Mouse (Mus musculus) heart, adult 2 months (tissue): ENCODE measurements around the gene H13. TPM values are rescaled to one million over a fixed set of nuclear protein-coding genes. Genes with fewer than 3 reads are reported as not detected.
A peak's percentile ranks its signal among the peaks of the same experiment; 100 is the strongest.

ENCODE experiments used
- DNase-seq, 2 experiments: peaks; one replicate each; pipeline ENCODE4 v3.0.0; 2021
- H3K27ac ChIP-seq: fragments of 200-600 bp; 2 replicates; pipeline ENCODE4 v1.8.1; 2022
- H3K27me3 ChIP-seq: fragments of 200-500 bp; 2 replicates; pipeline ENCODE4 v1.6.1; 2012; ENCODE audit warnings: mild to moderate bottlenecking, low read length, inconsistent platforms, mixed read lengths; ENCODE audit not compliant: control insufficient read depth, insufficient read depth
- H3K36me3 ChIP-seq: fragments of 200-500 bp; 2 replicates; pipeline ENCODE4 v1.6.1; 2012; ENCODE audit warnings: low read length, inconsistent platforms; ENCODE audit not compliant: control insufficient read depth, insufficient read depth
- H3K4me1 ChIP-seq: fragments of 200-500 bp; 2 replicates; pipeline ENCODE4 v1.6.1; 2011; ENCODE audit warnings: low read length; ENCODE audit not compliant: control insufficient read depth, insufficient read depth
- H3K4me3 ChIP-seq: fragments of 200-600 bp; 2 replicates; pipeline ENCODE4 v1.8.1; 2022
- H3K79me2 ChIP-seq: fragments of 200-500 bp; replicated peaks from 2 replicates; pipeline ENCODE4 v1.6.1; 2012; ENCODE audit warnings: mild to moderate bottlenecking, inconsistent platforms, low read length, moderate library complexity, mixed read lengths; ENCODE audit not compliant: control insufficient read depth, insufficient read depth
- H3K9ac ChIP-seq: fragments of 200-500 bp; 2 replicates; pipeline ENCODE4 v1.6.1; 2012; ENCODE audit warnings: low read depth, mild to moderate bottlenecking, control low read depth, inconsistent platforms, low read length, mixed read lengths
- CTCF ChIP-seq: fragments of 200-600 bp; IDR thresholded peaks from 2 replicates; pipeline ENCODE4 v1.8.1; 2022; ENCODE audit warnings: antibody characterized with exemption, mild to moderate bottlenecking, moderate library complexity
- EP300 ChIP-seq: fragments of 200-500 bp; IDR thresholded peaks from 2 replicates; pipeline ENCODE4 v1.6.1; 2011; ENCODE audit warnings: low read depth, low read length, control low read depth; ENCODE audit not compliant: insufficient read depth
- POLR2A ChIP-seq: fragments of 200-500 bp; IDR thresholded peaks from 2 replicates; pipeline ENCODE4 v1.6.1; 2011; ENCODE audit warnings: mild to moderate bottlenecking, low read depth, low read length, control low read depth; ENCODE audit not compliant: insufficient read depth
- WGBS: fragments of 180-500 bp; shearing (Covaris S2); methylation state at CpG from one replicate; pipeline ENCODE4 v1.1.7; 2018; 5-methylcytosine and 5-hydroxymethylcytosine counted together
- intact Hi-C: fragments of 180-260 bp; cut with DNase I; formaldehyde crosslinking; loops from one replicate; pipeline ENCODE4 v1.15.1; 2025
- polyA plus RNA-seq: library from polyadenylated mRNA; depleted of rRNA; stranded (reverse); fragments of >200 nt; gene quantifications from 2 replicates; pipeline ENCODE4 v1.2.3, GENCODE M21; 2012
- total RNA-seq, 2 experiments: library from RNA; stranded (reverse); gene quantifications; 2 replicates each; pipeline ENCODE4 v1.2.3; 2021

H13 gene
- total and polyA plus RNA-seq, 3 experiments: 33.9 to 43.5 (median 37.6) TPM

DNA sequence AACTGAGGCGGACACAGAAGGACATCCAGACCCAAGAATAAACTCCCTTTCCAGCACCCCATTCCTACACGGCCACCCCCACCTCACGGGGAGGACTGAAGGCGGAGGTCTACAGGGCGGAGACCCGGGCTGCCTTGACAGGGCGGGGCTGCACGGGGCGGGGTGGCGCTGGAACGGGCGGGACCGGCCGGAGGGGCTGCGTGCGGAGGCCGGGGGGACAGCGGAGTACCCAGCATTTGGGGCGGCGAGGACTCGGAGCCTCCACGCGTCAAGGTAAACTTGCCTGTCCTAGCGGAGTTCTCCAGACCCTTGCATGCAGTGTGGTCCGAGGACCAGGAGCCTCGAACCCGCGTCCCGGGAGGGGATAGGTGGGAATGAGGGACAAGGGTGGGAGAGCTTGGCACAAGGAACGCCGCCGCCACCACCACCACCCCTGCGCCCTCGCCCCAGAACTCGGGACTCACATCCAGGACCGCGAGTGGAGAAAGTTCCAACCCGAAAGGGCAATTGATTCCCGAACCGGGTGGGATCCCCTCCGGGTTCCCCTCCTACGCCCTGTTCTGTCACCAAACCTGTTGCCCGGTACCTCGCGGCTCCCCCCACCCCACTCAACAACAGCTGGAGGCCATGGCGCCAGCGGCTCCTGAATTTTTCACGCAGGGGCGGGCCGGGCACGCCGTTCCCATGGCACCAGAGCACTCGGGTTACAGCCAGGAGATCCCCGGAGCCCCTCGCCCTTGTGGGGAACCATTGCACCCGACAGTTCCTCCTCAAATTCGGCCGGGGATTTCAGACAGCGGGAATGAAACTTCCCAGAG, 42.3 kb upstream of the H13 start, which contains the start of gene Rem1:
TSS of gene Rem1 (plus strand) at position 178 of the 818 bp plus-strand sequence.
- Histone ChIP-seq H3K79me2 (no peaks in the 10 kb centered on the region), H3K4me1 (no peaks in the 10 kb centered on the region), H3K9ac (peak within 1 kb of the TSS; percentile 76), H3K36me3 (no peaks in the 10 kb centered on the region), H3K27ac (peak within 1 kb of the TSS; percentile 75), H3K27me3 (peaks cover 3% of the 10 kb centered on the region; the same call in 1 of the 2 replicates), H3K4me3 (peak within 1 kb of the TSS; percentile 50)
- intact Hi-C loops: no loop called here
- WGBS: 2% methylated on average over 59 of the region's 59 CpGs
- TF ChIP-seq EP300: no peak
- 0 out of 2 replicates have a peak, but pooled peaks have one; percentile 54 for TF ChIP-seq POLR2A
- peak; percentile 67 to 73 for DNase-seq

DNA sequence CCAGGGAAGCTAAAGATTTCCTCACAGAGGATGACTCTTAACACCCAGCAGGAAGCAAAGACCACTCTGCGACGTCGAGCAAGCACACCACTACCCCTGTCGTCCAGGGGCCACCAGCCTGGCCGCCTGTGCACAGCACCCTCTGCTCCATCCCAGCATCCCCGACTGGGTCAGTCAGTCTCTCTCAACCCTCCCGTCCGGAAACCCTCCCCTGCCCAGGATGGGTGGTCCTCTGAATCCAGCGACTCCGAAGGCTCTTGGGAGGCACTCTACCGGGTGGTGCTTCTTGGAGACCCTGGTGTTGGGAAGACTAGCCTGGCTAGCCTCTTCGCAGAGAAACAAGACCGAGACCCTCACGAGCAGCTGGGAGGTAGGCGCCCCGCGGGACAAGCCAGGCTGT, 41.2 kb upstream of the H13 start:
- Histone ChIP-seq H3K27me3 (peaks cover 3% of the 10 kb centered on the region; the same call in 1 of the 2 replicates), H3K27ac (peak overlapping the region; percentile 75), H3K4me3 (peak overlapping the region; percentile 23), H3K4me1 (no peaks in the 10 kb centered on the region), H3K36me3 (no peaks in the 10 kb centered on the region), H3K79me2 (no peaks in the 10 kb centered on the region), H3K9ac (peak overlapping the region; percentile 76)
- 51% methylated on average over 17 of the region's 17 CpGs for WGBS
- TF ChIP-seq EP300 (no peak), POLR2A (no peak), CTCF (no peak)
- peak in 1 of 2 experiments; percentile 53 for DNase-seq
- intact Hi-C loops: no loop called here

DNA sequence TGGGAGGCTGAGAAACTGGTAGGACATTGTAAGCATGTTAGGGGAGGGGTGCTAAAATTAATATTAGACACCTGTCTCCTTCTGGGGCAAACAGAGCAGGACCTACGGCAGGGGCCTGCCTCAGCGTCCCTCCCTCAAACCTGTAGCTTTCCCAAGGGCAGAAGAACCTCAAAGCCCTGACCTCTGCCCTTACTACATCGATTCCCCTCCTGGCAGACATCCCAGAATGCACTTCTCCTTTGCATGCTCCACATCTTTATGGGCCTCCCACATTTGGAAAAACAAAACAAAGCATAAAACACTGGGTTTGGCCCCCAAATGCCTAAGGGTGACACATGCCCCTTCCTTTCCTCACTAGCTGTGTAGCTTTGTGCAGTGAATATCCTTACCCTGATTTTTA, 40.0 kb upstream of the H13 start:
- H3K4me3 ChIP-seq: no peak overlapping the region; the same call in 1 of the 2 replicates
- no peak overlapping the region; the same call in 1 of the 2 replicates for H3K27ac ChIP-seq
- H3K27me3 ChIP-seq: peaks cover 3% of the 10 kb centered on the region; the same call in 1 of the 2 replicates
- no peaks in the 10 kb centered on the region for H3K79me2 ChIP-seq
- DNase-seq: no peak
- peak overlapping the region; percentile 1 for H3K9ac ChIP-seq
- 51% methylated on average over 3 of the region's 3 CpGs for whole genome bisulfite sequencing
- peaks cover 2% of the 10 kb centered on the region; the same call in 1 of the 2 replicates for H3K4me1 ChIP-seq
- no peak for TF ChIP-seq POLR2A
- no peak for TF ChIP-seq EP300
- TF ChIP-seq CTCF: no peak
- no peaks in the 10 kb centered on the region for H3K36me3 ChIP-seq
- intact Hi-C loops: no loop called here

DNA sequence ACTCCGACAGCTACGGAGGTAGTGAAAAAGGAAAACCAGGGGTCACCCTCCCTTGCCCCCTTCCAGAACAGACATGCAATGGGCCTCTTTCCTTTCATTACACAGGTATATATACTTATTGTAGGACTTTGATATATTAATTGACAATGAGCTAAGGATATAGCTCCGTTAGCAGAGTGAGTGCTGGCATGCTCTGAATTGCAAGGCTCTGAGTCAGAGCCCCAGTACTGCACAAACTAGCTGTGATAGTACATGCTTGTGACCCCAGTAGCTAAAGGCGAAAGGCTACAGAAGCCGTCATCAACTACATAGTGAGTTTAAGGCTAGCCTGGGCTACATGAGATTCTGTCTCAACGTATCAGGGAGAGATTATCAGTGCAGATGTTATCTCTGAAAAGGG, 39.4 kb upstream of the H13 start:
- Histone ChIP-seq H3K27me3 (peaks cover 3% of the 10 kb centered on the region; the same call in 1 of the 2 replicates), H3K4me3 (no peak overlapping the region; the same call in 1 of the 2 replicates), H3K27ac (no peak overlapping the region; the same call in 1 of the 2 replicates), H3K79me2 (no peaks in the 10 kb centered on the region), H3K9ac (no peak overlapping the region), H3K36me3 (no peaks in the 10 kb centered on the region), H3K4me1 (peaks cover 2% of the 10 kb centered on the region; the same call in 1 of the 2 replicates)
- no peak for DNase-seq
- WGBS: 73% methylated on average over 6 of the region's 6 CpGs
- intact Hi-C loops: no loop called here
- TF ChIP-seq EP300: no peak
- TF ChIP-seq CTCF: no peak
- TF ChIP-seq POLR2A: no peak

DNA sequence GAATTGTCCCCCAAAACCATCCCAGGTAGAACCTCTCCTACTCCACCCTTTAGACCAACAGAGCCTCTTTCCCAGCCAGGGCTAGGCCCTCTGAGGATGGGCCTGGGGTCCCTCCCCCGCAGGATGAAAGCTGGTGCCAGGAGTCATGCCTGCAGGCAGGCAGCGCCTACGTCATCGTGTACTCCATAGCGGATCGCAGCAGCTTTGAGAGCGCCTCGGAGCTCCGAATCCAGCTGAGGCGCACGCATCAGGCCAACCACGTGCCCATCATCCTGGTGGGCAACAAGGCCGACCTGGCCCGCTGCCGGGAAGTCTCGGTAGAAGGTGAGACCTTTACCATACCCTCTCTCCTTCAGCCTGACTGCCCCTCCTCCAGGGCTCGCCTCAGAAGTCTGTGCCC, 35.9 kb upstream of the H13 start:
- Histone ChIP-seq H3K4me3 (no peak overlapping the region), H3K79me2 (no peaks in the 10 kb centered on the region), H3K9ac (peak overlapping the region; percentile 4; the same call in 1 of the 2 replicates), H3K36me3 (no peaks in the 10 kb centered on the region), H3K27ac (peak overlapping the region; percentile 18), H3K27me3 (no peaks in the 10 kb centered on the region), H3K4me1 (peaks cover 4% of the 10 kb centered on the region)
- WGBS: 24% methylated on average over 17 of the region's 17 CpGs
- no peak for TF ChIP-seq POLR2A
- TF ChIP-seq EP300: no peak
- TF ChIP-seq CTCF: no peak
- no peak for DNase-seq
- intact Hi-C loops: no loop called here

DNA sequence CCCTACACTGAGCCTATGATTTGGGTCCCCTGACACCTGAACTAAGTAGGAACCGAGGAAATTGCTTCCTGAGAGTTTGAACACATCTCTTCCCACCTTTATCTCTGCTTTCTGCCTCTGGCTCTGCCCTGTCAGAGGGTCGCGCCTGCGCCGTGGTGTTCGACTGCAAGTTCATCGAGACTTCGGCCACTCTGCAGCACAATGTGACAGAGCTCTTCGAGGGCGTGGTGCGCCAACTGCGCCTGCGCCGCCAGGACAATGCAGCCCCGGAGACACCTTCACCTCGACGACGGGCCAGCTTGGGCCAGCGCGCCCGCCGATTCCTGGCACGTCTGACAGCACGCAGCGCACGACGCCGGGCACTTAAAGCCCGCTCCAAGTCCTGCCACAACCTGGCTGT, 35.0 kb upstream of the H13 start:
- H3K79me2 ChIP-seq: no peaks in the 10 kb centered on the region
- H3K27me3 ChIP-seq: no peaks in the 10 kb centered on the region
- no peak overlapping the region for H3K4me3 ChIP-seq
- H3K27ac ChIP-seq: peak overlapping the region; percentile 3; the same call in 1 of the 2 replicates
- intact Hi-C loops: no loop called here
- H3K4me1 ChIP-seq: peaks cover 4% of the 10 kb centered on the region
- no peak overlapping the region for H3K9ac ChIP-seq
- WGBS: 71% methylated on average over 29 of the region's 29 CpGs
- DNase-seq: no peak
- H3K36me3 ChIP-seq: no peaks in the 10 kb centered on the region
- no peak for TF ChIP-seq POLR2A
- no peak for TF ChIP-seq CTCF
- TF ChIP-seq EP300: no peak
